Mouse (Mus musculus): ENCODE measurements at regions not wholly inside any gene's neighbourhood (a gene's known extent, or its start where the extent isn't known, plus 50 kb on each side); places are given as distances from the start of the nearest gene placed in this dataset.
"Not testable (repeated sequence)": the region's sequence is repeated elsewhere in the genome, so short reads cannot be mapped to it uniquely, and the experiment has no call there.

DNA sequence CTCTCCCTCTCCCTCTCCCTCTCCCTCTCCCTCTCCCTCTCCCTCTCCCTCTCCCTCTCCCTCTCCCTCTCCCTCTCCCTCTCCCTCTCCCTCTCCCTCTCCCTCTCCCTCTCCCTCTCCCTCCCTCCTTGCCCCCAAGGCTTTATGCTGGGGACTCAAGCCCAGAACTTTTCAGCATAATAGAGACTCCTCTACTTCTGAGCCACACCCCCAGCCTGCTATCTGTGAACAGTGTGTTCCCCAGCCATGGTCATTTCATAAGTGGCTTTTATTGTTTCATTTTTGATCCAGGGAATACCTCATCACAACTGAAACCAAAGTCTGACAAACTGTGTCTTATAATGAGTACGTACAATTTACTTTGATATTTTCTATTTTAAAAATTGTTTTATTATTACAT lies 55.8 kb upstream of the Ak4 start:
- not testable (repeated sequence) for TF ChIP-seq CTCF (IDR thresholded peaks at IDR 0.05; ENCODE audit: control insufficient read depth, insufficient read depth, insufficient read length); USF1 (IDR thresholded peaks at IDR 0.05; ENCODE audit: low read depth); FOSL1 (IDR thresholded peaks at IDR 0.05; ENCODE audit: insufficient read depth, low read length, poor library complexity, severe bottlenecking); MYOD1 (IDR thresholded peaks at IDR 0.05; ENCODE audit: control insufficient read depth, insufficient read length, low read depth); MAX (IDR thresholded peaks at IDR 0.05)

All from C2C12 (cell line).